Mouse (Mus musculus) activated CD4-positive, CD25-positive, alpha-beta regulatory T cell, adult 9 weeks (primary cell): Measurements from ENCODE around the gene Flrt3. TPM values are rescaled to one million over a fixed set of nuclear protein-coding genes. Genes with fewer than 3 reads are reported as not detected.

Experiments used
- polyA plus RNA-seq: library from polyadenylated mRNA; unstranded; fragments of 100-300 nt; shearing (Covaris generic); gene quantifications from one replicate; pipeline ENCODE4 v1.2.1, GENCODE M21; 2017

Gene Flrt3
- polyA plus RNA-seq, result not detected

GRCm38 (mm10) chr2:140670963-140671702, at the start of gene Flrt3:
Gene Flrt3 (minus strand): TSS chr2:140671469.

